Comparison of ENCODE assay signal across 10 mouse cellular contexts in the genomic region with DNA sequence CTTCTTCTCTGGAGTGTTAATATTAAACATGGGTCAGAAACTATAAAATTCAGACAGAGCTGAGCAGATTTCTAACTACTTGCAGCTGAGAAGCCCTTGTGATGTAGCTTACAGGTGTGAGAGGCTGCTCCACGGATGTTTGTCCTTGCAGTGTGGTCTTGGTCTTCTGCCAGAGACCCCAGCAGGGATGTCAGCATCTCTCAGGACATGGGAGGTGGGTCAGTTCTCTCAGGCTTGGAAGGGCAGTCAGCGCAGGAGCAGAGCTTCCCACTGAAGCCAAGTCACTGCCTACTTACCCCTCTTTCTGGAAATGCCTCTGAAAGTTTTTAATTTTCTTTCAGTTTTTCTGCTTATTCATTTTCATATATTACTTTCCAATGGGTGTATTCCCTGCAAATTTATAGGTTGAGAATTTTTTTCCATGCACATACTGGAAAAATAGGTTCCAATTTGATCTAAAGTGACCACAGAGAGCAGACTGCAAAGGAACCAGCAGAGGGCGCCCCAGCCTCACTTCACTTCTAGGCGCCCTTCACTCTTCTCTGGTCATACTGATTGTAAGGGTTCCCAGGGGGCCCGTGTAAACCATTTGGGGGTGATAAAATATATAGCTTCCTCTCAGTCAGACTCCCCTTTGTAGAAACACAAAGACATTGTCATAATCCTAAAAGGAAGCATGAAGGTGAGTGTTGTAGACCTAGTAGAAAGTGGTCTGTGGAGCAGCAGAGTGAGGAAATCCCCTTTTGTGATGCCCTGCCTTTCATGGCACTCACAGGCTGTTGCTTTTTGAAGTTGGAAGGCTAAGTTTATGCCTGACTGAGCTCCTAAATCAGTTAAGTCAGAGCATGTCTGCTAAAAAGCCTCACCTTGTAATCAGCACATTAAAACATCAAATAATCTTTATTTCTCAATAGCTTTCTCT. TPM values are rescaled to one million over a fixed set of nuclear protein-coding genes. Genes with fewer than 3 reads are reported as not detected.
DNase-seq lines count a peak whose midpoint lies in the region; ATAC-seq and TF ChIP-seq lines count a peak whose summit lies in the region.
"Had no signal": no experiment of that assay in that cellular context is flagged by ENCODE, and none has a peak within 500 bp of the region (broad histone marks: within the 10 kb centered on the region; RNA-seq: fewer than 3 reads in every experiment).

No protein-coding gene starts in this region.

- H3K4me3 ChIP-seq in hindbrain, embryonic 11.5 days (ENCODE audit: low read depth, low read length): no peak overlapping the region
- no peak overlapping the region for H3K4me3 ChIP-seq in hindbrain, embryonic 13.5 days
- H3K4me3 ChIP-seq in spleen, adult 2 months (ENCODE audit: extremely low read depth, insufficient read depth, insufficient read length): no peak overlapping the region
- H3K4me3 ChIP-seq: embryonic facial prominence, embryonic 15.5 days; lung, embryonic 15.5 days had no signal

- H3K36me3 ChIP-seq in hindbrain, embryonic 11.5 days (ENCODE audit: control insufficient read depth, insufficient read depth, low read length): 0 out of 2 replicates have a peak, but pooled peaks cover 3% of the 10 kb centered on the region
- H3K36me3 ChIP-seq in hindbrain, embryonic 13.5 days: peaks cover 73% of the 10 kb centered on the region
- peaks cover 29% of the 10 kb centered on the region for H3K36me3 ChIP-seq in spleen, adult 2 months (ENCODE audit: control insufficient read depth, insufficient read depth, low read length)

- no peak overlapping the region for H3K9ac ChIP-seq in hindbrain, embryonic 11.5 days (ENCODE audit: low read depth, low read length)
- H3K9ac ChIP-seq in hindbrain, embryonic 13.5 days: no peak overlapping the region
- H3K9ac ChIP-seq: embryonic facial prominence, embryonic 15.5 days; lung, embryonic 15.5 days had no signal

- no peak for ATAC-seq in hindbrain, embryonic 11.5 days (ENCODE audit: low FRiP score)
- no peak for ATAC-seq in hindbrain, embryonic 13.5 days (ENCODE audit: low FRiP score)
- ATAC-seq in megakaryocyte-erythroid progenitor cell, adult 5-6 weeks (replicated peaks; ENCODE audit: low FRiP score, low TSS enrichment, poor library complexity, severe bottlenecking): peak; percentile 70; the same call in 1 of the 2 replicates

- no peak overlapping the region for H3K27ac ChIP-seq in hindbrain, embryonic 11.5 days (ENCODE audit: low read depth, low read length)
- H3K27ac ChIP-seq in hindbrain, embryonic 13.5 days: no peak overlapping the region
- H3K27ac ChIP-seq in spleen, adult 2 months (ENCODE audit: insufficient read depth, low read length): no peak overlapping the region
- H3K27ac ChIP-seq: embryonic facial prominence, embryonic 15.5 days; lung, embryonic 15.5 days had no signal

- H3K4me1 ChIP-seq in hindbrain, embryonic 11.5 days (replicated peaks; ENCODE audit: control insufficient read depth, insufficient read depth, low read length): no peaks in the 10 kb centered on the region
- no peaks in the 10 kb centered on the region for H3K4me1 ChIP-seq in hindbrain, embryonic 13.5 days (replicated peaks)
- no peaks in the 10 kb centered on the region for H3K4me1 ChIP-seq in spleen, adult 2 months (ENCODE audit: control insufficient read depth, insufficient read depth, insufficient read length)
- H3K4me1 ChIP-seq: embryonic facial prominence, embryonic 15.5 days; lung, embryonic 15.5 days had no signal

- WGBS in hindbrain, embryonic 11.5 days: 40% methylated on average over 5 of the region's 5 CpGs
- 39% methylated on average over 5 of the region's 5 CpGs for WGBS in hindbrain, embryonic 13.5 days
- WGBS in spleen, adult 2 months: 42% methylated on average over 5 of the region's 5 CpGs

- H3K27me3 ChIP-seq in hindbrain, embryonic 11.5 days (ENCODE audit: control insufficient read depth, insufficient read depth, low read length): no peaks in the 10 kb centered on the region
- no peaks in the 10 kb centered on the region for H3K27me3 ChIP-seq in hindbrain, embryonic 13.5 days
- no peaks in the 10 kb centered on the region for H3K27me3 ChIP-seq in spleen, adult 2 months (ENCODE audit: control insufficient read depth, insufficient read depth, low read length)
- H3K27me3 ChIP-seq: embryonic facial prominence, embryonic 15.5 days; lung, embryonic 15.5 days had no signal

- peak; percentile 73; the same call in 1 of the 2 replicates for TF ChIP-seq CTCF in spleen, adult 2 months (IDR thresholded peaks at IDR 0.05; ENCODE audit: extremely low read depth, insufficient read depth, insufficient read length, insufficient replicate concordance)

- peak; percentile 84 for DNase-seq in hindbrain, embryonic 11.5 days (ENCODE audit: low spot score)
- DNase-seq in Muller cell, postnatal 12 days (ENCODE audit: inconsistent ontology term): peak; percentile 32
- DNase-seq in cerebellum, adult 9-11 months: peak; percentile 42
- DNase-seq in frontal cortex, postnatal 36 days (ENCODE audit: low spot score in 2 of 2): peak; percentile 53 to 69
- DNase-seq in layer of hippocampus, adult 9-11 months: peak; percentile 15
- peak; percentile 29 to 56 for DNase-seq in spleen, adult 2 months (ENCODE audit: low read depth in 1 of 2, low spot score in 2 of 2)

- no peaks in the 10 kb centered on the region for H3K9me3 ChIP-seq in hindbrain, embryonic 11.5 days (ENCODE audit: control insufficient read depth, low read length)
- H3K9me3 ChIP-seq in hindbrain, embryonic 13.5 days: no peaks in the 10 kb centered on the region
- H3K9me3 ChIP-seq: embryonic facial prominence, embryonic 15.5 days; lung, embryonic 15.5 days had no signal

- TF ChIP-seq POLR2A in spleen, adult 2 months (IDR thresholded peaks at IDR 0.05; ENCODE audit: low read depth, low read length): no peak

- H3K4me2 ChIP-seq in hindbrain, embryonic 11.5 days (replicated peaks; ENCODE audit: low read depth, low read length): no peak overlapping the region
- no peak overlapping the region for H3K4me2 ChIP-seq in hindbrain, embryonic 13.5 days
- H3K4me2 ChIP-seq: embryonic facial prominence, embryonic 15.5 days; lung, embryonic 15.5 days had no signal

RNA-seq across cellular contexts. Expression of gene Snorc, which starts 22.6 kb away (rescaled TPM):
- polyA plus RNA-seq in hindbrain, embryonic 11.5 days (2014; fragmentation: Nextera tagmentation; extraction: Ambion mirVana): not detected in 2 replicates
- polyA plus RNA-seq in hindbrain, embryonic 13.5 days (2015; fragmentation: Nextera tagmentation; extraction: Ambion mirVana): 0.81 TPM in 1 of 2 replicates, not detected in the other
- not detected in 2 replicates for total RNA-seq in megakaryocyte-erythroid progenitor cell, adult 5-6 weeks (2014; fragmentation: Nextera tagmentation)
- not detected in 2 replicates for total RNA-seq in megakaryocyte-erythroid progenitor cell, adult 5-6 weeks (2017)
- not detected in 2 replicates for polyA plus RNA-seq in spleen, adult 2 months (2012; rRNA removed)
- polyA plus RNA-seq: lung, embryonic 15.5 days had no signal

RNA-seq across cellular contexts. Expression of gene Kcnj13, which starts 52.9 kb away (rescaled TPM):
- 8.1 and 8.8 TPM in 2 replicates for polyA plus RNA-seq in hindbrain, embryonic 11.5 days (2014; fragmentation: Nextera tagmentation; extraction: Ambion mirVana)
- 13.8 and 31.2 TPM in 2 replicates for polyA plus RNA-seq in hindbrain, embryonic 13.5 days (2015; fragmentation: Nextera tagmentation; extraction: Ambion mirVana)
- not detected in 2 replicates for total RNA-seq in megakaryocyte-erythroid progenitor cell, adult 5-6 weeks (2014; fragmentation: Nextera tagmentation)
- total RNA-seq in megakaryocyte-erythroid progenitor cell, adult 5-6 weeks (2017): not detected in 2 replicates
- polyA plus RNA-seq in spleen, adult 2 months (2012; rRNA removed): not detected in 2 replicates

Comparison
In these comparisons a context has a peak if more than half of its experiments do, and no peak if none do; other contexts are left out.
1. DNase-seq: peak in every context shown above with its lines; median percentile 84 in hindbrain, embryonic 11.5 days; 61 in frontal cortex, postnatal 36 days; 42 in spleen, adult 2 months; 42 in cerebellum, adult 9-11 months; 32 in Muller cell, postnatal 12 days; 15 in layer of hippocampus, adult 9-11 months.